Mouse (Mus musculus) neutrophil, adult 5-6 weeks (primary cell): ENCODE data around the gene Arhgef7. TPM values are rescaled to one million over a fixed set of nuclear protein-coding genes. Genes with fewer than 3 reads are reported as not detected.
"Not testable (repeated sequence)": the region's sequence is repeated elsewhere in the genome, so short reads cannot be mapped to it uniquely, and the experiment has no call there.

Source experiments
- ATAC-seq: fragments of 151-379, 151-347 bp; 2 replicates; pipeline ENCODE4 v1.8.0; 2017; ENCODE audit warnings: mild to moderate bottlenecking, moderate TSS enrichment; ENCODE audit not compliant: insufficient number of reproducible peaks, poor library complexity, low FRiP score, severe bottlenecking; ENCODE audit errors: extremely low read depth
- total RNA-seq: library from RNA; stranded (forward); fragments of 200-1000 nt; gene quantifications from 2 replicates; pipeline ENCODE4 v1.2.3, GENCODE M21; 2017

Gene Arhgef7
- total RNA-seq, 1 experiment from 2014 or later, result 34.1 TPM

DNA sequence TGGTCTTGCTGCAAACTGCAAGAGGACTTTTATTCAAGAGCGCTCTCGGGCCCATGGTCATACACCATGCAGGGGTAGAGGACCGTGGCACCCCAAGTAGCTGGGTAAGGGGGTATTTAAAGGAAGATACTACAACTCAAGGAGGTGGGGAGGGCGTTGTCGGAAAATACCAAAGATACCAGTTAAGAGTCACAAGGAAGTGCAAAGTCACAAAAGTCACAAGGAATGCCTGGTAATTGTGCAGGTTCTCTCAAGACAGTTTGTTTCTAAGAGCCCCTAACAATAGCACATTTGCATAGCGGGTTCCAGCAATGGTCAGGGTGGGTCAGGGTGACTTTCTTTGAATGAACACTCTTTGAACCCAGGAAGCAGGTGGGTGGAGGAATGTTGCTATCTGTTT is 146.7 kb downstream of the Arhgef7 start:
- ATAC-seq, result not testable (repeated sequence)

DNA sequence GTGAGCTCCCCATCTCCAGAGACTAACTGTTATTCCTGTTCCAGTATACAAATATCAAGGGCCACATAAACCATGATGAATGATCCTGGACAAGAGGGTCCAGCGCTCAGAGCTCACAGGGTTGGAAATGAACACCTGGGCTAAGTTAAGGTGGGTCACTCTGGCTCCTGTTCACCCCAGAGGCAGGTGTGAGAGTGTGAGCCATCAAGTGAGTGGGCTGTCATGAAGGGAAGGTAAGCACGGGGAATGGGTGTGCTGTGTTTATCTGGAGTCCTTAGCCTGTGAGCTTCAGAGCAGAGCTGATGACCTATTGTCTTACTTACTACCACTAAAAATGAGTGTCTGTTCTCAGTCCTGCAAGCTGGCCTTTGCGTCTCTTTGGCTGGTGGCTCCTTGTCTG is 157.1 kb downstream of the Arhgef7 start:
- no peak for ATAC-seq

Other genes with a start within 250 kb of the Arhgef7 start
- gene Rab20, start 249.0 kb upstream of the Arhgef7 start, total RNA-seq, result 11.7 and 15.4 TPM in 2 replicates
- 55.1 and 63.1 TPM in 2 replicates for gene Naxd, start 230.2 kb upstream of the Arhgef7 start, total RNA-seq
- gene Cars2, start 176.9 kb upstream of the Arhgef7 start, total RNA-seq, result 27.9 and 32.9 TPM in 2 replicates
- 113 and 115 TPM in 2 replicates for gene Ing1, start 172.2 kb upstream of the Arhgef7 start, total RNA-seq
- gene Ankrd10, start 92.0 kb upstream of the Arhgef7 start, total RNA-seq, result 56.7 and 62.0 TPM in 2 replicates
- not detected in 2 replicates for gene 1700016D06Rik, start 26.7 kb upstream of the Arhgef7 start, total RNA-seq
- 1.6 TPM in 1 of 2 replicates, not detected in the other for gene Tex29, start 112.8 kb downstream of the Arhgef7 start, total RNA-seq